Mouse (Mus musculus) cortical plate, adult 2 months (tissue): ENCODE data around the gene Aldoart2.

Experiments
- CTCF ChIP-seq: fragments of 200-500 bp; IDR thresholded peaks from 2 replicates; pipeline ENCODE4 v1.5.1; 2011; ENCODE audit warnings: mild to moderate bottlenecking, control low read depth, low read length; ENCODE audit not compliant: insufficient read depth; ENCODE audit errors: extremely low read depth
- POLR2A ChIP-seq: fragments of 200-500 bp; IDR thresholded peaks from 2 replicates; pipeline ENCODE4 v1.6.1; 2011; ENCODE audit warnings: mild to moderate bottlenecking, low read length, control low read depth; ENCODE audit not compliant: insufficient read depth; ENCODE audit errors: extremely low read depth

- TF ChIP-seq CTCF (no peak), POLR2A (no peak)
These were observed 42.9 kb downstream of the Aldoart2 start for GRCm38 (mm10) chr12:55607902-55608301.
